Mouse (Mus musculus) T-helper 17 cell (primary cell): ENCODE results near the gene Olfr799.

Experiments used
- in situ Hi-C, 2 experiments: fragments of 300-600 bp; cut with MboI, MseI; formaldehyde crosslinking; loops; 1 replicate in 1 of 2; 2 replicates in 1 of 2; pipeline ENCODE4 v1.15.1; 2025; ENCODE audit warnings: high pct_unique_total_duplicates in 2 of 2

Olfr799 gene

DNA sequence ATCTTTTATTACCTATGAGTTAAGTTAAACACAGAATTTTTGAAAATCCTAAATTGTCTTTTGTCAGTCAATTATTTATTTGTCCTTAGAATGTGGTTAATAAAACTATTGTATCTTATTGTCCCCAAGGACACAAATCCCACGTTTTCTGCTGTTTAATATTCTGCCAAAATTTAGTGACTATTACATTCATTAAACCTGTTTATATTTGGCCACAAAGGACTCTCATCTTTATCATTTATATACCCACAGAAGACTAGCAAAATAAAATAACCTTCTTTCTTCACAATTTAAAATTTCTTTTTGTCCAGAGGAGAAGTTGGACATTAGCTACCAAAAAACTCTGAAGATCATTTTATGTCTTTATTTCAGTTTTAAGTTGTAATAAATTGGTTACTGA is at the start of gene Olfr799:
Gene Olfr799, plus strand, starts transcription at position 301 of the 400 bp plus-strand sequence.
- in situ Hi-C loops: no loop called here

DNA sequence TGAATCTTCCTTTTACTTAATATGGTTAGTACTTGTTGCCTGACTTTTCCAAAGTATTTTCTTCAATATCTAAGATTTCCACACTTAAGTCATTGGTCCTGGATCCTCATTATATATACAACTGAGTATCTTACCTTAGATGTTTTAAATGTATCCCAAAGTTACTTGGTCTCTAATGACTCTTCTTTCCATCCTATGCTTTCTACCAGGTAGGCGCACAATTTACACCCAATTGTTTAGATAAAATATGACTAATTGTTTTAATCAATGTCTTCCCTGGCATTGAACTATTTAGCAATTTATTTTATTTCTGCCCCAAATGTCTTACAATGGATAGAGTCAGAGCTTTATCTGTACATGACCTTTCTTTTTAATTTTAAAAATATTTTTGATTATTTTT is 24.8 kb upstream of the Olfr799 start, which contains the start of gene Olfr796:
Gene Olfr796, minus strand, starts transcription at position 101 of the 400 bp plus-strand sequence.
- in situ Hi-C loops: no loop called here

DNA sequence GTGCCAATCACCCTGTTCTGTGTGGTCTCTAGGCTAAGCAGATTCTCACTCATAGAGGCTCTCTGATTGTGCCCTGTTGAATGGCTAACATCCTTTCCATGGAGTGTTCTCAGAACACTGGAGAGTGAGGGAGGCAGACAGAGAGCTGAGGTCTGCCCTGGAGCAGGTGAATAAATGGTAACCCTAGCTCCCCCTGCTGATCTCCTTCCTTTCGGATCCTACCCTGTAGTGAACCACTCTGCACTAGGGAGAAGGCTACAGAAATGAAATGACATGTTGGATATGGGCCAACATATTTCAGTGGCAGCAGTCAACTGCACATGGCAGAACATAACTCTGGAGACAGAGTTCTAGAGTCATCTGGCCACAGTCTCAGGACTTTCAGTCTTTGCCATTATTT is 15.6 kb upstream of the Olfr799 start:
- in situ Hi-C loops: no loop called here

DNA sequence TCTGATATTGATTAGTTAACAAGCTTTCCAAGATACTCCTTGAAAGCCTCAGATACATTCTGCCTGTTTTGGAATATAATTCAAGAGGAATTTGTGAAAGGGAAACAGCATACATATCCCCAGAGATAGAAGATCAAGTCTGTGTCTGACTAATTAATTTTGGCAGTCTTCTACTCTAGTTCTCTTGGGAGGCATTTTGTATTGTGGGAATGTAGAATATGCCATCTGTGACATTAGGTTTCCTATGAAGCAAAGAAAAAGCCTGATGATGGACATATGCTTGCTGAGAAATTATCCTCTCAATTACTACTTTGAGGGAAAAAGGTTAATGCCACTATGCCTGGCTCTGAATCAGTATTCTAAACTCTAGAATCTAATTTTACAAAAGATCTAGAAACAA is 14.0 kb upstream of the Olfr799 start:
- in situ Hi-C loops: no loop called here

DNA sequence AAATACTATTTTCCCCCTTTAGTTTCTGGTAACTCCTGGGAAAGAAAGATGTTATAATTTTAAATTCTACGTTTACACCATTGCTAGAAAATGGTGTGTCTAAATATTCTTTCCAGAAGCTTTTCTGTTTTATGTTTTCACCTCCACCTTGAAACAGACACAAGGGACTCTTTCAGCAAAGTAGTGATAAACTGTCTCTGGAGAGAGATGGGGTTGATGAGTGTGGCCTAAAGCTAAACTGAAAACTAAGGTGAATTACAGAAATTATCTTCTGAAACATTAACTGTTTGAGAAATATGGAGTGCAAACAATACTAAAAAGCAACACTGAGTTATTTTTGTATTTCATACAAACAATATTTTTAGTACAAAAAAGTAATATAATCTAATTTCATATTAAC is 9.4 kb upstream of the Olfr799 start, which contains the start of gene Olfr798:
Gene Olfr798, minus strand, starts transcription at position 101 of the 400 bp plus-strand sequence.
- in situ Hi-C loops: no loop called here

DNA sequence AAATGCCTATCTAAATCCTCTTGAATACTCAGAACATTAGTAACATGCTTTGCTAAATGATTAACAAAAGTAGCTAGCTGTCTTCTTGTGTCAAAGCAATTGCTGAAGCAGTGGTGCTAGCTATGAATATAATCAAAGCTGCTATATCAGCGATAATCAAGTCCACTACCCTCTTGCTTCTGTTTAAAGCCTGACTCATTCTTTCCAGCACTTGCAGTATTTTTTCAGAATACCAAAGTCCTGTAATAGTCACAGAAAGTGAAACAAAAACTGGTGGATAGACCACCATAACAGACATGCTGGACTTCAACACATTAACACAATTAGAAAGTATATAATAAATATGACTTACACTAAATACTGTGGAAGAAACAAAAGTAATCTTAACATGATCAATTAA is 14.5 kb downstream of the Olfr799 start:
- in situ Hi-C loops: loop anchor here in 1 of 2 experiments (10.0 kb wide), 1 partner anchor 867 kb away; no protein-coding TSS in a partner anchor

DNA sequence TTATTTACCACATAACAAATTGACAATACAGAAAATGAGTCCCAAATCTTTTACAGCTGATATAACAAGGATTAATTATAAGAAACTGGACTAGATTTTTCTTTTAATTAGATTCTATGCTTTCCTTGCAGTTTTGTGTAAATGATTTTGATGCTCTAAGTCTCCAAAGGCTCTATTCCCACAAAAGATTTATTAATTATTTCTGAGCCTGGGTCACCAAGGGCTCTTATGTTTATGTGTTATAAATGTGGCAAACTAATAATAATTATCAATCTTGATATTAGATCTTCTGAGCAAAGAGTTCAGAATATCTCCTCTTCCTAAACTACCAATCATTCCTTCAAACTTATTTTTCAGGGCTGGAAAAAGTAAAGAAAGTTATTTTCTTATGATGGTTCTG is 20.1 kb downstream of the Olfr799 start, which contains the start of gene Olfr800:
Gene Olfr800, plus strand, starts transcription at position 301 of the 400 bp plus-strand sequence.
- in situ Hi-C loops: loop anchor here in 1 of 2 experiments (10.0 kb wide), 1 partner anchor 873 kb away; no protein-coding TSS in a partner anchor

DNA sequence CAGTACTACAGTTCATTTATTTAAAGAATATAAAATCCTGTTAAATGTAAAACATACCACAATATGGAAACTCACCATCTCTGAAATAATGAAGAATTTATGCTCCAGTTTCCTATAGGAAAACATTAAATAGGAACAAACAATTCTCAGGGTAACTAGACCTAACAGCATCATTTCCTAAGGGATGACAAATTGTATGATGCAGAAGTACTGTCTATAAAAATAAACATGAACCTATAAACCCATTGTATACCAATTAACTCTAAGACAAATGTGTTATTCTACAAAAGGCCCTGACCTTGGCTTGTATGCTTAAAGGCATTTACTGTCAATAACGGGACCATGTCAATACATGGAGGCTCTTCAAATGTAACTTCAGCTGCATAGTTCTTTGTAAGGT is 36.5 kb downstream of the Olfr799 start, which contains the start of gene Olfr801:
Gene Olfr801, minus strand, starts transcription at position 101 of the 400 bp plus-strand sequence.
- in situ Hi-C loops: no loop called here

DNA sequence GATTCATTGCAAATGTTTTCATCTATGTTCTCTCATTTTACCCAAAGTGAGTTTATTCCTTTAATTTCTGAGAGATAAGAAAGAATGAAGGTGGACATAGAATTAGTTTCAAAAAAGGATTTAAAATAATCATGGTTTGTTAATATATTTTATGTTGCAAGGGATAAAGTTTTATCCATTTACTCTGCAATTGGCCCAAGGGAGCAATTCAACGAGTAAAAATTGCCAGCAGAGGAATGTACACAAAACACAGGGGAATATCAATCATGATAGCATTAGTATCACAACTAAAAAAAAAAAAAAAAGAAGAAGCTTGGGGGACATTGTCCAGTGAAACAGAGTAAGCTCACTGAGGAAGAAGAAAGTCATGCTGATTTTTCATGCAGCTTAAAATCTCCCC is 50.8 kb downstream of the Olfr799 start, which contains the start of gene Olfr802:
Gene Olfr802, minus strand, starts transcription at position 101 of the 400 bp plus-strand sequence.
- in situ Hi-C loops: no loop called here

DNA sequence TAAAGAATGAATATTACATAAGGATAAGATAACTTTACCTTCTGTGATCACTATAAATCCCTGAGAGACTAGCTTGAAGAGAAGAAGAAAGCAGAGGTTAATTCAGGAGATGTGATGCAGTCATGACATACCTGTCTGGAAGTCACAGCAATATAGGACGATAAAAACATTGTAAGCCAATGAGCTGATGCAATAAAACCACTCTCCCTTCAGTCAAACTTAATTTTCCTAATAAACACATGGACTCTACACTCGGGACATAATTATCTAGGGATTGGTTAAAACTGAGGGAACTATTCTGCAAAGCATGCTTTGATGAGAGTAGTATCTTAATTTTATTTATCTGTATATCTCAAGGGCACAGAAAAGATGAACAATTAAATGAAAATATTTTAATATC is 56.9 kb downstream of the Olfr799 start, which contains the start of gene Olfr803:
Gene Olfr803, minus strand, starts transcription at position 101 of the 400 bp plus-strand sequence.
- in situ Hi-C loops: no loop called here
